Mouse (Mus musculus): ENCODE measurements around the gene Smarca4.

Smarca4 gene

GRCm38 (mm10) chr9:21717015-21717414 is 101.0 kb downstream of the Smarca4 start:
- no peak for DNase-seq (ENCODE audit: low read depth, low spot score)

- DNase-seq (ENCODE audit: low read depth, low spot score): no peak
Measured at GRCm38 (mm10) chr9:21721036-21721435, 105.1 kb downstream of the Smarca4 start.

- DNase-seq (ENCODE audit: low read depth, low spot score): peak; percentile 93
Measured at GRCm38 (mm10) chr9:21723377-21724146, 107.6 kb downstream of the Smarca4 start, which contains the start of gene Ldlr. Gene Ldlr, plus strand, starts transcription at chr9:21723483.

GRCm38 (mm10) chr9:21724147-21724536 is 108.2 kb downstream of the Smarca4 start:
- DNase-seq (ENCODE audit: low read depth, low spot score): peak; percentile 95

GRCm38 (mm10) chr9:21725224-21726121 is 109.5 kb downstream of the Smarca4 start:
- no peak for DNase-seq (ENCODE audit: low read depth, low spot score)

- no peak for DNase-seq (ENCODE audit: low read depth, low spot score)
Measured at GRCm38 (mm10) chr9:21726218-21726975, 110.4 kb downstream of the Smarca4 start.

GRCm38 (mm10) chr9:21728261-21728832 is 112.4 kb downstream of the Smarca4 start:
- DNase-seq (ENCODE audit: low read depth, low spot score): no peak

- no peak for DNase-seq (ENCODE audit: low read depth, low spot score)
Measured at GRCm38 (mm10) chr9:21729264-21729663, 113.3 kb downstream of the Smarca4 start.

GRCm38 (mm10) chr9:21732288-21732687 is 116.3 kb downstream of the Smarca4 start:
- DNase-seq (ENCODE audit: low read depth, low spot score): no peak

- DNase-seq (ENCODE audit: low read depth, low spot score): no peak
Measured at GRCm38 (mm10) chr9:21733446-21733845, 117.5 kb downstream of the Smarca4 start.

- DNase-seq (ENCODE audit: low read depth, low spot score): no peak
Measured at GRCm38 (mm10) chr9:21733989-21734388, 118.0 kb downstream of the Smarca4 start.

- DNase-seq (ENCODE audit: low read depth, low spot score): no peak
Measured at GRCm38 (mm10) chr9:21735126-21735525, 119.2 kb downstream of the Smarca4 start.

- no peak for DNase-seq (ENCODE audit: low read depth, low spot score)
Measured at GRCm38 (mm10) chr9:21736580-21736979, 120.6 kb downstream of the Smarca4 start.

- DNase-seq (ENCODE audit: low read depth, low spot score): no peak
Measured at GRCm38 (mm10) chr9:21737188-21737587, 121.2 kb downstream of the Smarca4 start.

- no peak for DNase-seq (ENCODE audit: low read depth, low spot score)
Measured at GRCm38 (mm10) chr9:21738776-21739175, 122.8 kb downstream of the Smarca4 start.

GRCm38 (mm10) chr9:21740427-21740826 is 124.5 kb downstream of the Smarca4 start:
- DNase-seq (ENCODE audit: low read depth, low spot score): no peak

GRCm38 (mm10) chr9:21741514-21741913 is 125.5 kb downstream of the Smarca4 start:
- DNase-seq (ENCODE audit: low read depth, low spot score): no peak

- DNase-seq (ENCODE audit: low read depth, low spot score): no peak
Measured at GRCm38 (mm10) chr9:21747238-21747774, 131.3 kb downstream of the Smarca4 start.

GRCm38 (mm10) chr9:21748033-21748432 is 132.1 kb downstream of the Smarca4 start:
- no peak for DNase-seq (ENCODE audit: low read depth, low spot score)

- DNase-seq (ENCODE audit: low read depth, low spot score): no peak
Measured at GRCm38 (mm10) chr9:21748491-21748890, 132.5 kb downstream of the Smarca4 start.
